Mouse (Mus musculus): ENCODE measurements around the gene Kcnj12.

Gene Kcnj12

GRCm38 (mm10) chr11:61109707-61110106 is 87.3 kb downstream of the Kcnj12 start:
- no peak for DNase-seq (ENCODE audit: low read depth, low spot score)

GRCm38 (mm10) chr11:61110113-61110512 is 87.7 kb downstream of the Kcnj12 start:
- DNase-seq (ENCODE audit: low read depth, low spot score) = no peak

GRCm38 (mm10) chr11:61110928-61111327 is 88.6 kb downstream of the Kcnj12 start:
- no peak for DNase-seq (ENCODE audit: low read depth, low spot score)

GRCm38 (mm10) chr11:61111472-61111871 is 89.1 kb downstream of the Kcnj12 start:
- DNase-seq (ENCODE audit: low read depth, low spot score) = no peak

- no peak for DNase-seq (ENCODE audit: low read depth, low spot score)
Observed at GRCm38 (mm10) chr11:61112323-61112995, 90.1 kb downstream of the Kcnj12 start.

- DNase-seq (ENCODE audit: low read depth, low spot score) = no peak
Observed at GRCm38 (mm10) chr11:61116226-61116625, 93.9 kb downstream of the Kcnj12 start.

- DNase-seq (ENCODE audit: low read depth, low spot score) = no peak
Observed at GRCm38 (mm10) chr11:61119996-61120583, 97.7 kb downstream of the Kcnj12 start.
